Comparison of ENCODE assay signal across 9 mouse cellular contexts in genomic region chr5:36835933-36836332, GRCm38 (mm10). TPM values are rescaled to one million over a fixed set of nuclear protein-coding genes. Genes with fewer than 3 reads are reported as not detected.
A peak's percentile ranks its signal among the peaks of the same experiment; 100 is the strongest.
DNase-seq lines count a peak whose midpoint lies in the region; ATAC-seq lines count a peak whose summit lies in the region.
"Had no signal": no experiment of that assay in that cellular context is flagged by ENCODE, and none has a peak within 500 bp of the region (broad histone marks: within the 10 kb centered on the region; RNA-seq: fewer than 3 reads in every experiment).

No protein-coding gene starts in this region.

- 2% methylated on average over 6 of the region's 6 CpGs for WGBS in hindbrain, embryonic 15.5 days
- 3% methylated on average over 6 of the region's 6 CpGs for WGBS in limb, embryonic 10.5 days

- no peak overlapping the region for H3K4me2 ChIP-seq in hindbrain, embryonic 15.5 days
- H3K4me2 ChIP-seq: embryonic facial prominence, embryonic 13.5 days had no signal

- H3K4me1 ChIP-seq in hindbrain, embryonic 15.5 days (replicated peaks): peaks cover 2% of the 10 kb centered on the region
- H3K4me1 ChIP-seq in limb, embryonic 10.5 days: peaks cover 1% of the 10 kb centered on the region; the same call in 1 of the 2 replicates

- H3K9ac ChIP-seq in hindbrain, embryonic 15.5 days: no peak overlapping the region
- H3K9ac ChIP-seq: embryonic facial prominence, embryonic 13.5 days had no signal

- no peaks in the 10 kb centered on the region for H3K27me3 ChIP-seq in hindbrain, embryonic 15.5 days
- H3K27me3 ChIP-seq in limb, embryonic 10.5 days (ENCODE audit: low read depth, poor library complexity, severe bottlenecking): no peaks in the 10 kb centered on the region
- H3K27me3 ChIP-seq in splenic B cell, adult 2 months (ENCODE audit: control insufficient read depth, insufficient read depth, low read length, poor library complexity, severe bottlenecking): no peaks in the 10 kb centered on the region
- H3K27me3 ChIP-seq: embryonic facial prominence, embryonic 13.5 days had no signal

- 0 out of 2 replicates have a peak, but pooled peaks have one; percentile 50 for ATAC-seq in hindbrain, embryonic 15.5 days (ENCODE audit: low FRiP score, low read depth)

- H3K36me3 ChIP-seq in hindbrain, embryonic 15.5 days: no peaks in the 10 kb centered on the region
- H3K36me3 ChIP-seq in limb, embryonic 10.5 days: no peaks in the 10 kb centered on the region
- no peaks in the 10 kb centered on the region for H3K36me3 ChIP-seq in splenic B cell, adult 2 months (ENCODE audit: control insufficient read depth, insufficient read depth, low read length, poor library complexity, severe bottlenecking)
- H3K36me3 ChIP-seq: embryonic facial prominence, embryonic 13.5 days had no signal

- H3K9me3 ChIP-seq in hindbrain, embryonic 15.5 days: no peaks in the 10 kb centered on the region
- H3K9me3 ChIP-seq in limb, embryonic 10.5 days (replicated peaks): no peaks in the 10 kb centered on the region
- H3K9me3 ChIP-seq: embryonic facial prominence, embryonic 13.5 days had no signal

- peak; percentile 84 for DNase-seq in heart, postnatal 4 days
- DNase-seq in heart, adult 11 months: no peak
- peak; percentile 88 for DNase-seq in adrenal gland, postnatal 10 days
- DNase-seq in embryo, embryonic 11 days: peak; percentile 84
- DNase-seq in limb, embryonic 10.5 days (ENCODE audit: low spot score): peak; percentile 90
- peak; percentile 79 for DNase-seq in naive thymus-derived CD4-positive, alpha-beta T cell, adult 2 months (ENCODE audit: low read depth)
- DNase-seq in splenic B cell, adult 2 months (ENCODE audit: low read depth, low spot score): peak; percentile 82

- H3K4me3 ChIP-seq in hindbrain, embryonic 15.5 days: no peak overlapping the region
- H3K4me3 ChIP-seq in limb, embryonic 10.5 days: no peak overlapping the region
- H3K4me3 ChIP-seq: embryonic facial prominence, embryonic 13.5 days had no signal

- no peak overlapping the region for H3K27ac ChIP-seq in hindbrain, embryonic 15.5 days (replicated peaks)
- no peak overlapping the region for H3K27ac ChIP-seq in limb, embryonic 10.5 days
- H3K27ac ChIP-seq: embryonic facial prominence, embryonic 13.5 days had no signal

RNA-seq across cellular contexts. Expression of gene Man2b2, which starts 5.5 kb away (rescaled TPM):
- 10 to 100 TPM; 19.2 to 19.7 TPM for total RNA-seq in heart, postnatal 4 days (2021)
- 10 to 100 TPM; 37.5 TPM for total RNA-seq in adrenal gland, postnatal 10 days (2021)
- polyA plus RNA-seq in hindbrain, embryonic 15.5 days (2015; fragmentation: Nextera tagmentation; extraction: Ambion mirVana): 12.8 and 13.4 TPM in 2 replicates
- polyA plus RNA-seq in limb, embryonic 10.5 days (2016; fragmentation: Nextera tagmentation; extraction: Ambion mirVana): 6.2 and 7.6 TPM in 2 replicates

RNA-seq across cellular contexts. Expression of gene Ppp2r2c, which starts 32.4 kb away (rescaled TPM):
- under 1 TPM; 0.19 to 0.25 TPM for total RNA-seq in heart, postnatal 4 days (2021)
- total RNA-seq in adrenal gland, postnatal 10 days (2021): 10 to 100 TPM in 1 of 2 experiments, 1 to 10 TPM in 1; 7.0 to 10.2 TPM
- polyA plus RNA-seq in hindbrain, embryonic 15.5 days (2015; fragmentation: Nextera tagmentation; extraction: Ambion mirVana): 63.0 and 72.5 TPM in 2 replicates
- polyA plus RNA-seq in limb, embryonic 10.5 days (2016; fragmentation: Nextera tagmentation; extraction: Ambion mirVana): 0.23 and 1.0 TPM in 2 replicates

RNA-seq across cellular contexts. Expression of gene Mrfap1, which starts 39.4 kb away (rescaled TPM):
- total RNA-seq in heart, postnatal 4 days (2021): 100 to 1,000 TPM; 306 to 323 TPM
- 100 to 1,000 TPM; 429 to 477 TPM for total RNA-seq in adrenal gland, postnatal 10 days (2021)
- 317 and 323 TPM in 2 replicates for polyA plus RNA-seq in hindbrain, embryonic 15.5 days (2015; fragmentation: Nextera tagmentation; extraction: Ambion mirVana)
- polyA plus RNA-seq in limb, embryonic 10.5 days (2016; fragmentation: Nextera tagmentation; extraction: Ambion mirVana): 517 and 533 TPM in 2 replicates

Comparison
In these comparisons a context has a peak if more than half of its experiments do, and no peak if none do; other contexts are left out.
1. RNA of gene Ppp2r2c, which starts 32.4 kb away (total RNA-seq): 7.0 to 10.2 TPM in adrenal gland, postnatal 10 days; 0.19 to 0.25 TPM in heart, postnatal 4 days; every median in the first group is over 4 times any median in the second.